Mouse (Mus musculus) spleen, postnatal 10 days (tissue): ENCODE data around the gene Sec23ip.
"Not testable (repeated sequence)": the region's sequence is repeated elsewhere in the genome, so short reads cannot be mapped to it uniquely, and the experiment has no call there.

Experiments
- DNase-seq, 2 experiments: peaks; one replicate each; pipeline ENCODE4 v3.0.0; 2021 to 2022; ENCODE audit warnings: low spot score in 2 of 2

Gene Sec23ip

GRCm38 (mm10) chr7:128744684-128745485 lies at the start of gene Sec23ip:
Gene Sec23ip, plus strand, starts transcription at chr7:128744943.
- peak; percentile 92 to 97 for DNase-seq

- DNase-seq: not testable (repeated sequence)
Observed at GRCm38 (mm10) chr7:128699959-128700358, 44.8 kb upstream of the Sec23ip start.

- DNase-seq: peak; percentile 59 to 74
Observed at GRCm38 (mm10) chr7:128705735-128706134, 39.0 kb upstream of the Sec23ip start.

GRCm38 (mm10) chr7:128717991-128718390 lies 26.8 kb upstream of the Sec23ip start:
- no peak for DNase-seq

GRCm38 (mm10) chr7:128724761-128725160 lies 20.0 kb upstream of the Sec23ip start:
- peak in 1 of 2 experiments; percentile 59 for DNase-seq

GRCm38 (mm10) chr7:128725189-128725588 lies 19.6 kb upstream of the Sec23ip start:
- no peak for DNase-seq

- DNase-seq: no peak
Observed at GRCm38 (mm10) chr7:128726999-128727398, 17.7 kb upstream of the Sec23ip start.

GRCm38 (mm10) chr7:128727701-128728100 lies 17.0 kb upstream of the Sec23ip start:
- no peak for DNase-seq

GRCm38 (mm10) chr7:128728738-128729137 lies 16.0 kb upstream of the Sec23ip start:
- DNase-seq: no peak

GRCm38 (mm10) chr7:128731585-128731984 lies 13.2 kb upstream of the Sec23ip start:
- DNase-seq: no peak

GRCm38 (mm10) chr7:128738041-128738440 lies 6.7 kb upstream of the Sec23ip start:
- DNase-seq: no peak

GRCm38 (mm10) chr7:128739116-128739461 lies 5.7 kb upstream of the Sec23ip start:
- DNase-seq: no peak

GRCm38 (mm10) chr7:128739462-128740277 lies 5.1 kb upstream of the Sec23ip start:
- DNase-seq: peak; percentile 59 to 62

GRCm38 (mm10) chr7:128740334-128740733 lies 4.4 kb upstream of the Sec23ip start, which contains the start of gene Mcmbp:
Gene Mcmbp, minus strand, starts transcription at chr7:128740495.
- peak; percentile 91 to 99 for DNase-seq

GRCm38 (mm10) chr7:128743898-128744297 lies 845 bp upstream of the Sec23ip start:
- DNase-seq: no peak

GRCm38 (mm10) chr7:128746151-128746550 lies 1.4 kb downstream of the Sec23ip start:
- no peak for DNase-seq

GRCm38 (mm10) chr7:128748758-128749157 lies 4.0 kb downstream of the Sec23ip start:
- DNase-seq: peak; percentile 52 to 76

GRCm38 (mm10) chr7:128750296-128750695 lies 5.6 kb downstream of the Sec23ip start:
- no peak for DNase-seq

GRCm38 (mm10) chr7:128752012-128752411 lies 7.3 kb downstream of the Sec23ip start:
- DNase-seq: no peak

GRCm38 (mm10) chr7:128755396-128755795 lies 10.7 kb downstream of the Sec23ip start:
- no peak for DNase-seq

- DNase-seq: no peak
Observed at GRCm38 (mm10) chr7:128758948-128759347, 14.2 kb downstream of the Sec23ip start.

- no peak for DNase-seq
Observed at GRCm38 (mm10) chr7:128766696-128767095, 22.0 kb downstream of the Sec23ip start.

GRCm38 (mm10) chr7:128777201-128777600 lies 32.5 kb downstream of the Sec23ip start:
- DNase-seq: no peak
